Mouse (Mus musculus) splenic B cell, adult 2 months (primary cell): ENCODE measurements around the gene Fyn.

ENCODE experiments used
- DNase-seq: peaks from one replicate; pipeline ENCODE4 v3.0.0-alpha.2; 2011; ENCODE audit warnings: low read depth, low spot score
- H3K27me3 ChIP-seq: 2 replicates; pipeline ENCODE4 v1.6.1; 2012; ENCODE audit warnings: mild to moderate bottlenecking, low read length, moderate library complexity, mixed read lengths; ENCODE audit not compliant: control insufficient read depth, poor library complexity, insufficient read depth, severe bottlenecking
- H3K36me3 ChIP-seq: 2 replicates; pipeline ENCODE4 v1.6.1; 2012; ENCODE audit warnings: mild to moderate bottlenecking, low read length, moderate library complexity, mixed read lengths; ENCODE audit not compliant: control insufficient read depth, poor library complexity, insufficient read depth, severe bottlenecking

Gene Fyn

DNA sequence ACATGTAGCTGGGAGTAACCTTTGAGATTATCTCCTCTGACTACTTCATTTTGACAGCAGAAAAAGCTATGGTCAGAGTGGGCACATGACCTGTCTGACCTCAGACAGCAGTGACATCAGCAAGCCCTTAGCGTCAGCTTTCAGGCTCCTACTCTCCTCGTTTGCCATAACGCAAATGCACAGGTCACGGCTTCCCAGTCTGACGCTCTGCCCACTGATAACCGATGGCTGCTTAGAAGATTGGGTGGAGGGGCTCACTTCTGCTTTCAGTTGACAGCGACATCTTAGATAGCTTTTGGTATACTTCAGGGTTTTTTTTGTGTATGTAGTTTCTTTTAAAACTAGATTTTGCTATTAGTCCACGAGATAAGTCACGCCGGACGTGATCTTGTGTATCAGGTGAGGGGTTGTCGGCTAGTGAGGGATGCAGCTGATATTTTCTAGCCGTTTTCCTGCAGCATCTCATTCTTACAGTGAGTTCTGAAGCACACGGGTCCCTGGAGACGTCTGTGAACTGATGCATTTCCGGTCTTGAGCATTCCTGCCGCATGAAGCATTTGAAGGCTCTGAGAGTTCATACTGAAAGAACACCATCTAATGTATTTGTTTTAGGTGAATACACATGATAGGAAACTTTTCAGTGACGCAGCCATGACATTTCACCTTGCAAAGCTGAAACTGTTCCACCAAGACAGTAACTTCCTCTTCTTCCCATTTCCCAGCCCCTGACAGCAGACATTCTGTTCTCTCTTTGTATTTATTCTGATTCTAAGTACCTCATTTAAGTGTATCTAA is 44.4 kb downstream of the Fyn start:
- no peaks in the 10 kb centered on the region for H3K36me3 ChIP-seq
- peak; percentile 94 for DNase-seq
- H3K27me3 ChIP-seq = no peaks in the 10 kb centered on the region

GRCm38 (mm10) chr10:39414068-39414467 is 45.4 kb downstream of the Fyn start:
- Histone ChIP-seq H3K27me3 (no peaks in the 10 kb centered on the region), H3K36me3 (no peaks in the 10 kb centered on the region)
- no peak for DNase-seq

GRCm38 (mm10) chr10:39415586-39415985 is 46.9 kb downstream of the Fyn start:
- DNase-seq = no peak
- H3K27me3 ChIP-seq = no peaks in the 10 kb centered on the region
- no peaks in the 10 kb centered on the region for H3K36me3 ChIP-seq

DNA sequence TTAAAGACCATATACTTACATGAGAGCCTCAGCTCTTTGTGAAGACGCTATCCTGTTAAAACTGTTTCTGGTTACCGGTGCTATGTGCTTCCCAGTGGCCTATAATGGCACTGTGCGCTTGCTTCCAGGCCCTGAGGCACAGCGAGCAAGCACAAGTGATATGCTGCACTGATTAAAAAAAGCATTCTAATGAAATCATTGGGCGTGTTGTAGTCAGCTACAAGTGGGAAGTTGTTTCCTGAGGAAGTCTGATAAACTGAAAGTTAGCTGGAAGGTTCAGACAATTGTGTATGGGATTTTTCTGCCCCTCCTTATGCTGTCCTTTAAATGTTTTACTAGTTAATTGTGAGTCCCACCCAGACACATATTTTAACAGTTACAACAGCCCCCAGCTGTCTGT is 49.0 kb downstream of the Fyn start:
- Histone ChIP-seq H3K27me3 (no peaks in the 10 kb centered on the region), H3K36me3 (no peaks in the 10 kb centered on the region)
- DNase-seq = no peak

DNA sequence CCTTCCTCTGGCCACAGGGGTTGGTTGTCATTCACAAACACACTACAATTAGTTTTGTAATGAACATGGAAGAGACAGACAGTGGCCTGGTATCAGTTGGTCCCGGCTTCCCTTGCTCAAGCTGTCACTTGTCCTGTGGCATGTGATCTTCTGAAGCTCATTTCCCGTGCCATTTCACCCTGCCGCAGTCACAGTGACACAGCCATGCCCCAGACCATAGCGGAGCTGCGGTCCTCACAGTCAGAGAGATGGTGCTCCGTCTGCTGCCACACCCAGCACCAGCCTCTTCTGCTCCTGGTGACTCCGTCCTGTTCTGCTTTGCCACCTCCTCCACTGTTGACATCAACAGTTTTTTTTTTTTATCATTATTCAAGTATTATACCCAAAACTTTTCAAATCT is 49.7 kb downstream of the Fyn start:
- DNase-seq = no peak
- Histone ChIP-seq H3K27me3 (no peaks in the 10 kb centered on the region), H3K36me3 (no peaks in the 10 kb centered on the region)

DNA sequence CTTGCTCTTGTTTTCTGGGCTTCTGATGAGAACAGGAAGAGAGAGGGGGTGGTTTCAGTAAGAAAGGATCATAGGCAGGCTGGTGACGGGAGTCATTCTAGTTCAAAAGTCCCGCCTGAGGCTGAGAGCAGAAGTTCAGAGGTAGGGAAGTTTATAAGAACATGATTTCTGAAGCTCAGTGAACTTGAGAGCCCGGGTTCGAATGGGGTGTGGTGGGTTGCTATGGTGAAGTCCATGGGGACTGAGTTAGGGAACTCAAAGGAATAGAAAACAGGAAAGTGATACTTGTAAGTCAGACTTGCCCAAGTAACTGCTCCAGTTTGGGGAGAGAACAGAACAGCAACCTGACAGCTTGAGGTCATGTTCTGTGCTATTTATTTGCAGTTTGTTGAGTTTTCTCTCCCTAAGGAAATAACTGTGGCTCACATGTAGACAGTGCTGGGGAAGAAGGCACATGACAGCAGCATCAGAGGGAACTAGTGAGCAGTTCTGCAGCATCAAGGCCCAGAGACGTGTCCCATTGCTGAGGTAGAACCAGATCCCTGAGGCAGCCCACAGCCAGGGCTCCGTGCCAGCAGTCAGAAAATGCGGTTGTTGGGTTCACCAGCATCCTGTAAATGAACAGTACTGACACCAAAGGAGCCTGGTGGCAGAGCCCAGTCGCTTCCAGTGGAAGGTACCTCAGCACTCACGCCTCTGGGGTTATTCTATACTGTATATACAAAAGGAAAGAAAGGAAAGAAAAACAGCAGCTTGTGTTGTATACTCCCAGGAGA is 52.4 kb downstream of the Fyn start:
- Histone ChIP-seq H3K36me3 (no peaks in the 10 kb centered on the region), H3K27me3 (no peaks in the 10 kb centered on the region)
- peak; percentile 69 for DNase-seq

- Histone ChIP-seq H3K36me3 (no peaks in the 10 kb centered on the region), H3K27me3 (no peaks in the 10 kb centered on the region)
- DNase-seq = no peak
These were observed 53.1 kb downstream of the Fyn start for GRCm38 (mm10) chr10:39421772-39422171.

DNA sequence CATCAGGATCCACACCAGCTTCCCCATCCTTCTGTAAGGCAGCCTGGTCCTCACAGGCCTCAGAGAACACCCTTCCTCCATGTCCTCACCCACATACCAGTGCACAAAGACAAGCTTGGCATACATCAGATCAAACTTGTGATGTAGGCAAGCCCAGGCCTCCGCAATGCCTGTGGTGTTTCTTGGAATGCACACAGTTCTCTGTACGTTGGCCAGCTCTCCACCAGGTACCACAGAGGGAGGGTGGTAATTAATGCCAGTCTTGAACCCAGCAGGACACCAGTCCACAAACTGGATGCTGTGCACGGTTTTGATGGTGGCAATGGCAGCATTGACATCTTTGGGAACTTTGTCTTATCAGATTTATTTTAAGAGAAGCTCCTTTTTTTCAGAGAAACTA is 56.0 kb downstream of the Fyn start:
- H3K27me3 ChIP-seq = no peaks in the 10 kb centered on the region
- no peak for DNase-seq
- H3K36me3 ChIP-seq = no peaks in the 10 kb centered on the region

GRCm38 (mm10) chr10:39426033-39426432 is 57.4 kb downstream of the Fyn start:
- H3K36me3 ChIP-seq = no peaks in the 10 kb centered on the region
- no peak for DNase-seq
- no peaks in the 10 kb centered on the region for H3K27me3 ChIP-seq

GRCm38 (mm10) chr10:39426833-39427490 is 58.3 kb downstream of the Fyn start:
- no peak for DNase-seq
- Histone ChIP-seq H3K27me3 (no peaks in the 10 kb centered on the region), H3K36me3 (no peaks in the 10 kb centered on the region)

DNA sequence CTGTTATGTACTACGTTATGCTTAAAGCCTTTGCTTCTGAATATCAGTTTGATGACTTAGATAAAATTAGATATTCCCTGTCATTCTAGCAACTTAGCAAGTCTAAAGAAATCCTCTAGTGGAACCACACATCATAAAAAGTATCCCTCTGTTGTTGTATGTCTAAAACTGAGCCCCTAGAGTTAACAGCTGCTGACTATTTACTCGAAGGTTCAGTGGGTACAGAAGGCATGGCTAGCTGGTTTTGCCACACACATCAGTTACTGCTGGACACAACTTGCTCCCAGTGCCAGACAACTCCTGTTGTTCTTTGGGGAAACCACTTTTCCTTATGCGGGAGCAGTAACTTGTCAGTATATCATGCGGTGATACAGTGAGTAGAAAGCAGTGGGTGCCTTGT is 61.0 kb downstream of the Fyn start:
- no peak for DNase-seq
- Histone ChIP-seq H3K36me3 (no peaks in the 10 kb centered on the region), H3K27me3 (no peaks in the 10 kb centered on the region)

DNA sequence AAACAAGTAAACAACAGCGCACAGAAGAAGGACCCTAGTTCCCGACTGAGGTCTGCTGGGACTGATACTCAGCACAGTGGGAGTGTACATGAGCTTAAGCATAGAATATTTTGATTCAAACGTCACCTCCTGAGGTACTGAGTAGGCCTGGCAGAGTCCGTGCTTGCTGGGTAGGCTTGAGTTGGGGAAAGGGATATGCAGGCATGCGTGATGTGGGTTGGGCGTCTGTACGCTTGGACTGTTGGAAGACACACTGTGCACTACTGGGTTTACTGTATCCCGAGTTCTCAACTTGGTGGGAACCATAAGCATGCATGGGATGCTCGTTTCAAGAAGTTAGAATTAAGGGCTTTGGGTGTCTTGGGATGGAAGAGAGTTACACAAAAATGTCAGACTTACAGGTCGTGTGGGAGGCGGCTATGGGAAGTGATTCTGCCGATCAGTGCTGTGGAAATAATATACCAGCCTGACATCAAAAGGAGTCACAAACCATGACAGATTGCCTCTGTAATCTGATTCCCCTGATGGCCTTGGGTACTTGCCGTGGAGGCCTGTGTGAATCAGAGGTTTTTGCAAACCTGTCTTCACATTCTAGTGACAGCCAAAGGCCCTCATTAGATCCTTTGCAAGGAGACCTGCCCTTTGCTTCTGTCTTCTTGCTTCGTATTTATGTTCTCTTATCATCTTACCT is 61.6 kb downstream of the Fyn start:
- no peaks in the 10 kb centered on the region for H3K36me3 ChIP-seq
- no peaks in the 10 kb centered on the region for H3K27me3 ChIP-seq
- DNase-seq = peak; percentile 32

- no peaks in the 10 kb centered on the region for H3K27me3 ChIP-seq
- H3K36me3 ChIP-seq = no peaks in the 10 kb centered on the region
- DNase-seq = no peak
These were observed 62.6 kb downstream of the Fyn start for GRCm38 (mm10) chr10:39431265-39431664.

- no peak for DNase-seq
- Histone ChIP-seq H3K36me3 (no peaks in the 10 kb centered on the region), H3K27me3 (no peaks in the 10 kb centered on the region)
These were observed 64.3 kb downstream of the Fyn start for GRCm38 (mm10) chr10:39432648-39433568.
